Mouse (Mus musculus): ENCODE data around the gene Plppr5. TPM values are rescaled to one million over a fixed set of nuclear protein-coding genes. Genes with fewer than 3 reads are reported as not detected.

Plppr5 gene
- polyA plus RNA-seq, 1 experiment, result not detected

DNA sequence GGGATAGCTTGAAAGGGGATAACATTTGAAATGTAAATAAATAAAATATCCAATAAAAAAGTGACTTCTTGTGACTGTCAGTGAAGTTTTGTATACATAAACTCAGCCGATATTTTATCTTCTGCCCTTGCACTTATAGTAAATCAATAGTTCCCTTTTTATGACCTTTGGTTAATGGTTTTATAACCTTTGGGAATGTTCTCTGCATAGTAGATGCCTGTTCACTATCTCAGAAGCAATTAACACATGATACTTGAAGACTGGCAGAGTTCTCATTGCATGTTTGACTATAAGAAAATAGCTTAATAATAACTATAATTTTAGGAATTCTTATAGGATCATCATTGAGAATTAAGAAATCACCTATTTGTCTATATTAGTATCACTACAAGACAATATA is 150.9 kb downstream of the Plppr5 start:
- H3K27me3 ChIP-seq (ENCODE audit: control insufficient read depth), result no peaks in the 10 kb centered on the region
- H3K36me3 ChIP-seq (ENCODE audit: control insufficient read depth), result no peaks in the 10 kb centered on the region
- H3K4me1 ChIP-seq (ENCODE audit: control insufficient read depth), result no peaks in the 10 kb centered on the region
- TF ChIP-seq TAL1 (IDR thresholded peaks at IDR 0.05; ENCODE audit: low read length), result no peak
- no peak for TF ChIP-seq GATA1 (IDR thresholded peaks at IDR 0.05; ENCODE audit: low read length)
- H3K4me3 ChIP-seq (replicated peaks), result no peak overlapping the region
- no peaks in the 10 kb centered on the region for H3K9me3 ChIP-seq (ENCODE audit: control insufficient read depth, low read length)

DNA sequence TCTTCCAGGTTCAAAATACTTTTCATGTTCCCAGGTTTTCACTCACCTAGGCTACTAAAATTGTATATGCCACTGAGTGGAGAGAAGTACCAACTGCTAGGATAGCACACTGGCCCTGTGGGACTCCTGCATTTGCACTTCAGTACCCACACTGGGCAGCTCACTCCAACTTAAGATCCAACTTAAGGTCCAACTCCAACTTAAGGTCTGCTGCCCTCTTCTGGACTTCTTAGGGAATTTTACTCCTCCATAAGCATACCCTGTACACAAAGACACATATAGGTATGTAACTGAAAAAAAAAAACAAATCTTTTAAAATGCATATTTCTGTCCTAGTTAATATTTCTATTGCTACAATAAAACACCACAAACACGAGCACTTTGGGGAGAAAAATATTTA is 153.5 kb downstream of the Plppr5 start:
- no peaks in the 10 kb centered on the region for H3K9me3 ChIP-seq (ENCODE audit: control insufficient read depth, low read length)
- H3K27me3 ChIP-seq (ENCODE audit: control insufficient read depth), result no peaks in the 10 kb centered on the region
- no peaks in the 10 kb centered on the region for H3K4me1 ChIP-seq (ENCODE audit: control insufficient read depth)
- H3K4me3 ChIP-seq (replicated peaks), result no peak overlapping the region
- no peaks in the 10 kb centered on the region for H3K36me3 ChIP-seq (ENCODE audit: control insufficient read depth)
- no peak for TF ChIP-seq TAL1 (IDR thresholded peaks at IDR 0.05; ENCODE audit: low read length)
- no peak for TF ChIP-seq GATA1 (IDR thresholded peaks at IDR 0.05; ENCODE audit: low read length)

DNA sequence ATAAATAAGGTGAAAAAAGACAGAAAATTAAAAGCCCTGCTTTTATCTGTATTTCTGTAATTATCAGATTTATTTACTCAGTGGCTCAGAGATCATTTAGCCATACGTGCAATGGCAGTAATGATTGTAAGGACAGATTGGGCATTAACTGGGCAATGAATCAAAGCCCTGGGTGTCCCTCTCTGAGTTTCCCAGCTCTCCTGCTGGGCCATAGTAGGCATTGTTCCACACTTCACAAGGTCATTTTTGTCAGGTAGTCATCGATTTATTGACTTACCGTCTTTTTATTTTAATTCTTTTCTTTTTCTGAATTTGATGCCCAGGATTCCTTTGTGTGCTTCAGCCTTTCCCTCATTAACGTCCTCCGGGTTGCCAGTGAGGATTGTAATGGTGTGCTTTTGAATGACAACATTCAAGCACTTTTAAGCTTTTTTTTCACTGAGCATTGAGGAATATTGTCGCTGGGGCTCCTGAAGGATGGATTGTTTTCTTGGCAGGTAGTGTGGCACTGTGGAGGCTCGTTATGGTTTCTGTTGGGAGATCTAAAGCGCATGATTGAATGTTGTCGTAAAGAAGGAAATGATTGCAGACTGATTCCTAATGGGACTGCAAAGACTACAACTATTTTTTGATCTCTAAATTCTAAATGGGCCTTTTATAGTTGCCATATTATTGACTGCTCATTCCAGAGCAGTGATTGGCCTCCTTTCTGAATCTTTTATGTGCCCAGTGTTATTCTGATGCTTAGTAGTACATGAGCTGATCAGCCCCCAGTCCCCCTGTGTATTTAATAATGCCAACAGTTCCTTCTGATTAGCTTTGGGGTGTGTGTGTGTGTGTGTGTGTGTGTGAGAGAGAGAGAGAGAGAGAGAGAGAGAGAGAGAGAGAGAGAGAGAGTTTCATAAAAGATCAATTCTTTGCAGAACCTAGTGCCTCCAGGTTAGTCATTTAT is 154.8 kb downstream of the Plppr5 start:
- no peaks in the 10 kb centered on the region for H3K36me3 ChIP-seq (ENCODE audit: control insufficient read depth)
- H3K4me1 ChIP-seq (ENCODE audit: control insufficient read depth), result no peaks in the 10 kb centered on the region
- H3K27me3 ChIP-seq (ENCODE audit: control insufficient read depth), result no peaks in the 10 kb centered on the region
- no peak overlapping the region for H3K4me3 ChIP-seq (replicated peaks)
- no peaks in the 10 kb centered on the region for H3K9me3 ChIP-seq (ENCODE audit: control insufficient read depth, low read length)
- no peak for TF ChIP-seq GATA1 (IDR thresholded peaks at IDR 0.05; ENCODE audit: low read length)
- TF ChIP-seq TAL1 (IDR thresholded peaks at IDR 0.05; ENCODE audit: low read length), result no peak

DNA sequence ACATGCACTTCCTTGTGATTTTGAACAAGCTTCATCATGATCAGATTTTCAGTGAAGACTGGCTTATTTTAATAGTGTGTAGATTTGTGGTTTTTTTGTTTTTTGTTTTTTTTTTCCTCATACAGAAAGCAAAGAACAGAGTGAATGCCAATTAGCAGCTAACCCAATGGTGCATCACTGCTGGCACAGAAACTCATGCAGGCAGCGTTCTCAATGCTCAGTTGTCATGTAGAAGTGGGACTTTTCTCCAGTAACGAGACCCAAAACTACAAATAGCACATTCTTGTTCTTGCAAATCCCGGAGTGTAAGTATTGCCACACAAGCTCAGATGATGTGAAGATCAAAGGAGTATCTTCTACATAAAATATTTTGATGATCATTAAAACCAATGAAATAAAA is 156.9 kb downstream of the Plppr5 start:
- Histone ChIP-seq H3K9me3 (ENCODE audit: control insufficient read depth, low read length) (peaks cover 8% of the 10 kb centered on the region; the same call in 1 of the 2 replicates), H3K4me1 (ENCODE audit: control insufficient read depth) (no peaks in the 10 kb centered on the region), H3K27me3 (ENCODE audit: control insufficient read depth) (no peaks in the 10 kb centered on the region), H3K36me3 (ENCODE audit: control insufficient read depth) (no peaks in the 10 kb centered on the region), H3K4me3 (replicated peaks) (no peak overlapping the region)
- TF ChIP-seq GATA1 (IDR thresholded peaks at IDR 0.05; ENCODE audit: low read length), result no peak
- TF ChIP-seq TAL1 (IDR thresholded peaks at IDR 0.05; ENCODE audit: low read length), result no peak

DNA sequence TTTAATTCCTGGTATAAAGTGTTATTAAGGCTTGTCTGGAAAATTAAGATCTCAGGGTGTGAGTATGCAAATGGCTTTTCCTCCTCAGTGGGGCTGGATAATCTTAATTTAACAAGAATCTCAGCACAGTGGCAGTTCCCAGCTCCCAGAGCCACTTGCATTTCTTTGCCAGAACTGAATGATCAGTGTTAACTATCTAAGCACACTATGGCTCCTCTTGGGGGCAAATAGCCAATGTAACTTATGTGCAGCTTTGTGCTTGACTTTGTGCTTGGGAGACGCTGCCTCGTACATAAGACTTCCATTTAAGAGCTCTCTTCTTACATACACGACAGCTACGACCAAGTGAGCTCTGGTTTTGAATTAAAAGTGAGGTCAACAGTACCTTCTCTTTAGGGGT is 158.0 kb downstream of the Plppr5 start:
- Histone ChIP-seq H3K4me1 (ENCODE audit: control insufficient read depth) (no peaks in the 10 kb centered on the region), H3K9me3 (ENCODE audit: control insufficient read depth, low read length) (peaks cover 8% of the 10 kb centered on the region; the same call in 1 of the 2 replicates), H3K4me3 (replicated peaks) (no peak overlapping the region), H3K36me3 (ENCODE audit: control insufficient read depth) (no peaks in the 10 kb centered on the region), H3K27me3 (ENCODE audit: control insufficient read depth) (no peaks in the 10 kb centered on the region)
- TF ChIP-seq TAL1 (IDR thresholded peaks at IDR 0.05; ENCODE audit: low read length), result no peak
- no peak for TF ChIP-seq GATA1 (IDR thresholded peaks at IDR 0.05; ENCODE audit: low read length)

Other genes with a start within 250 kb of the Plppr5 start
- gene Plppr4, start 214.0 kb upstream of the Plppr5 start, polyA plus RNA-seq (2012), result 0.02 TPM in 1 of 2 replicates, not detected in the other